Mouse (Mus musculus): ENCODE data around the gene 4833427G06Rik. TPM values are rescaled to one million over a fixed set of nuclear protein-coding genes. Genes with fewer than 3 reads are reported as not detected.

The 4833427G06Rik gene
- polyA plus RNA-seq, 1 experiment = not detected

DNA sequence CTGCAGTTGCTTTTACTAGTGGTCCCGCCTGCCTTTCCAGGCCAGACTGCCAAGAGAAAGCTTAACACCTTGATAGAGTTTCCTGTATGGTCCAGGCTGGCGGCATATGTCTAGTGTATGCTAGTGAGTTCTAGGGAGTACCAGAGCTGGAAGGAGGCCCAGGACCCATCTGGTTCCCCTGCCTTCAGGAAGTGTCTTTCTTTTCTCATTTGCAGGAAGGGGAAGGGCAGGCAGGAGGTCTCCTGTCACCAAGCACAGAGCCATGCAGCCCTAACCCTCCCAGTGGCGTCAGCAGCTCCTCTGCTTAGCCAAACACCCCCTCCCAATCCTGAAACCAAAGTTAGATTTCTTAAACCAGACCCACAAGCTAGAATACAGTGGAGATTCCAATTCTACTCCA, 26.1 kb downstream of the 4833427G06Rik start:
- TF ChIP-seq POLR2A (IDR thresholded peaks at IDR 0.05; ENCODE audit: low read depth, low read length) (no peak), CTCF (IDR thresholded peaks at IDR 0.05; ENCODE audit: extremely low read depth, insufficient read depth, insufficient read length, insufficient replicate concordance) (no peak)
- no peaks in the 10 kb centered on the region for H3K27me3 ChIP-seq (ENCODE audit: control insufficient read depth, insufficient read depth, low read length)
- H3K36me3 ChIP-seq (ENCODE audit: control insufficient read depth, insufficient read depth, low read length) = no peaks in the 10 kb centered on the region
- 39% methylated on average over 3 of the region's 3 CpGs for WGBS
- H3K4me3 ChIP-seq (ENCODE audit: extremely low read depth, insufficient read depth, insufficient read length) = no peak overlapping the region
- no peak for DNase-seq (ENCODE audit: low read depth in 1 of 2, low spot score in 2 of 2)
- H3K4me1 ChIP-seq (ENCODE audit: control insufficient read depth, insufficient read depth, insufficient read length) = no peaks in the 10 kb centered on the region
- no peak overlapping the region for H3K27ac ChIP-seq (ENCODE audit: insufficient read depth, low read length)

DNA sequence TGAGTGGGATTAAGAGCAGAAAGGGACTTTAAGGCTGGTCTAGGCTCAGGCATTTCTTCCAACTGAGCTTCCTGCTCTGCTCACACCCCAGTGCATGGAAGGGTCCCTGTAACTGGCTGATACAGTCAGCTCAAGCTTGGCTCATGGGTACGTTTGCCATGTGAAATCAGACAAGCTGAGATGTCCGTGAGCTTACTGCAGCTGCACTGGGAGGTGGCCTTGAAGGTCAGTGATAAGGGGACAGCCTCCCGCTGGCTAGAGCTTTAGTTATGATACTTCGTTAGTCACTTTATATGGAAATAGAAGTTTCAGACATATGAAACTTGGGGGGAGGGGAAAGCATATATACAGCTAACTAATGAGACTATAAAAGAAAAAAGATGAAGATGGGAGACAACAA, 31.1 kb downstream of the 4833427G06Rik start:
- Histone ChIP-seq H3K27me3 (ENCODE audit: control insufficient read depth, insufficient read depth, low read length) (no peaks in the 10 kb centered on the region), H3K4me1 (ENCODE audit: control insufficient read depth, insufficient read depth, insufficient read length) (no peaks in the 10 kb centered on the region), H3K36me3 (ENCODE audit: control insufficient read depth, insufficient read depth, low read length) (no peaks in the 10 kb centered on the region), H3K4me3 (ENCODE audit: extremely low read depth, insufficient read depth, insufficient read length) (no peak overlapping the region), H3K27ac (ENCODE audit: insufficient read depth, low read length) (no peak overlapping the region)
- DNase-seq (ENCODE audit: low read depth in 1 of 2, low spot score in 2 of 2) = no peak
- no peak for TF ChIP-seq POLR2A (IDR thresholded peaks at IDR 0.05; ENCODE audit: low read depth, low read length)
- WGBS = 82% methylated on average over 4 of the region's 4 CpGs

DNA sequence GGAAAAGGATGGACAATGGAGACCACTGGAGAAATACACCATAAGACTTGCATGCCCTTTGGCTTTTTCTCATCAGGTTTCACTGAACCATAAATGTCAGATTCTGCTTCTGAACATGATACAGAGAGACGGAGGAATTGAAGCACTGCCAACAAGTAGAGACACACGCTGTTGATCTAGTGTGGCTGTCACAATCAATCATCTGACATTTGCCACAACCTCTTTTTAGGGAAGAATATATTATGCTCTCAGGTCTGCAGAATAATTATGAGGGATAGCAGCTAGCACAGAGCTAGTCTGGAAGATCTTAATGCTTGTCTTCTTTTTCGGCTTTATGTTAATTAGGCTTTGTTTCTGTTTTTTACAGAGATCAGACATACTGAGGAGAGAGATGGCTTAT, 33.7 kb downstream of the 4833427G06Rik start:
- WGBS = 50% methylated on average over 3 of the region's 3 CpGs
- Histone ChIP-seq H3K27me3 (ENCODE audit: control insufficient read depth, insufficient read depth, low read length) (no peaks in the 10 kb centered on the region), H3K4me3 (ENCODE audit: extremely low read depth, insufficient read depth, insufficient read length) (no peak overlapping the region), H3K27ac (ENCODE audit: insufficient read depth, low read length) (no peak overlapping the region), H3K4me1 (ENCODE audit: control insufficient read depth, insufficient read depth, insufficient read length) (no peaks in the 10 kb centered on the region), H3K36me3 (ENCODE audit: control insufficient read depth, insufficient read depth, low read length) (no peaks in the 10 kb centered on the region)
- DNase-seq (ENCODE audit: low read depth in 1 of 2, low spot score in 2 of 2) = no peak
- TF ChIP-seq CTCF (IDR thresholded peaks at IDR 0.05; ENCODE audit: extremely low read depth, insufficient read depth, insufficient read length, insufficient replicate concordance) = no peak

DNA sequence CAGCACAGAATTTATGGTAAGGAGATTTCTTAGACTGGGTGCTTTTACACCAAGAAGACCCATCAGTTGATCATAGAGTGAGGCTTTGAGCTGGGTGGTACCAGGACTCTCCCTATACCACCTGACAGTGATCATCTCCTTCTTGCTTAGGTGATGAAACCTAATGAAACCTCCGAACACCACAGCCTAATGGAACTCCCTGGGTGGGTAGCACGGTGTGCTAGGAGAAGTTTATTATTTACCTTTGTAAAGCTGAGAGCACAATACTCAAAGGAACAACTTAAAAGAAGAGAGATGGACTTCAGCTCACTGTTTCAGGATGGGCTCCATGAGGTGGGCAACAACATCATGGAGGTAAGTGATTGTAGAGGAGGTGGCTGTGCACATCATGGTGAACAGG, 41.3 kb downstream of the 4833427G06Rik start, which contains the start of gene Btg4:
Gene Btg4, plus strand, starts transcription at position 301 of the 400 bp plus-strand sequence.
- Histone ChIP-seq H3K4me3 (ENCODE audit: extremely low read depth, insufficient read depth, insufficient read length) (no peak within 1 kb of the TSS), H3K27me3 (ENCODE audit: control insufficient read depth, insufficient read depth, low read length) (no peaks in the 10 kb centered on the region), H3K4me1 (ENCODE audit: control insufficient read depth, insufficient read depth, insufficient read length) (no peaks in the 10 kb centered on the region), H3K27ac (ENCODE audit: insufficient read depth, low read length) (no peak within 1 kb of the TSS), H3K36me3 (ENCODE audit: control insufficient read depth, insufficient read depth, low read length) (no peaks in the 10 kb centered on the region)
- WGBS = 92% methylated on average over 2 of the region's 2 CpGs
- TF ChIP-seq CTCF (IDR thresholded peaks at IDR 0.05; ENCODE audit: extremely low read depth, insufficient read depth, insufficient read length, insufficient replicate concordance) = no peak
- no peak for TF ChIP-seq POLR2A (IDR thresholded peaks at IDR 0.05; ENCODE audit: low read depth, low read length)
- no peak for DNase-seq (ENCODE audit: low read depth in 1 of 2, low spot score in 2 of 2)

DNA sequence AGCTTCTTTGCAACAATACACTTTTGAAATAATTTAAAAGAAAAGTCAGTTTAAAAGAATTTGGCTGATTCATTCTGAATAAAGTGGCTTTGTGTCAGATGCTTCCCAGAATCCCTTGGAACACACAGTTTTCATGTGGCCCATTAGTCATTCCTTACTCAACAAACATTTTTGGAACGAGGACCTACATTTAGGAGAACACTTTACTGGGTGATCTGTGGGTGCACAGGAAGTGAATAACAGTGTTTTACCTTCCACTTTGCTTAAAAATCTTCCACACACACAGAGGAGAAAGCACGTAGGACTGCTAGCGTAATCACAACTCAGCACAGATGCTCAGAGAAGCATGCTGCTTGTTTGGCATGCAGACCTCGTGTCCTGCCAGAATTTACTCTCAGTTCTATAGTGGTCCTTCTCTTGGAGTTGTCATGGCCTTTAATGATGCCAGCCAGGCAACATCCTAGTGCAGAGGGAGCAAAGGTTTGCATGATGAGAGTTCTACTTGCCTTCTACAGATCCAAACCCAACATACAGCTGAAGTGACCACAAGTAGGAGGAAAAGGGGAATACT, 42.8 kb downstream of the 4833427G06Rik start:
- 86% methylated on average over 4 of the region's 4 CpGs for WGBS
- no peak for TF ChIP-seq CTCF (IDR thresholded peaks at IDR 0.05; ENCODE audit: extremely low read depth, insufficient read depth, insufficient read length, insufficient replicate concordance)
- no peak for TF ChIP-seq POLR2A (IDR thresholded peaks at IDR 0.05; ENCODE audit: low read depth, low read length)

DNA sequence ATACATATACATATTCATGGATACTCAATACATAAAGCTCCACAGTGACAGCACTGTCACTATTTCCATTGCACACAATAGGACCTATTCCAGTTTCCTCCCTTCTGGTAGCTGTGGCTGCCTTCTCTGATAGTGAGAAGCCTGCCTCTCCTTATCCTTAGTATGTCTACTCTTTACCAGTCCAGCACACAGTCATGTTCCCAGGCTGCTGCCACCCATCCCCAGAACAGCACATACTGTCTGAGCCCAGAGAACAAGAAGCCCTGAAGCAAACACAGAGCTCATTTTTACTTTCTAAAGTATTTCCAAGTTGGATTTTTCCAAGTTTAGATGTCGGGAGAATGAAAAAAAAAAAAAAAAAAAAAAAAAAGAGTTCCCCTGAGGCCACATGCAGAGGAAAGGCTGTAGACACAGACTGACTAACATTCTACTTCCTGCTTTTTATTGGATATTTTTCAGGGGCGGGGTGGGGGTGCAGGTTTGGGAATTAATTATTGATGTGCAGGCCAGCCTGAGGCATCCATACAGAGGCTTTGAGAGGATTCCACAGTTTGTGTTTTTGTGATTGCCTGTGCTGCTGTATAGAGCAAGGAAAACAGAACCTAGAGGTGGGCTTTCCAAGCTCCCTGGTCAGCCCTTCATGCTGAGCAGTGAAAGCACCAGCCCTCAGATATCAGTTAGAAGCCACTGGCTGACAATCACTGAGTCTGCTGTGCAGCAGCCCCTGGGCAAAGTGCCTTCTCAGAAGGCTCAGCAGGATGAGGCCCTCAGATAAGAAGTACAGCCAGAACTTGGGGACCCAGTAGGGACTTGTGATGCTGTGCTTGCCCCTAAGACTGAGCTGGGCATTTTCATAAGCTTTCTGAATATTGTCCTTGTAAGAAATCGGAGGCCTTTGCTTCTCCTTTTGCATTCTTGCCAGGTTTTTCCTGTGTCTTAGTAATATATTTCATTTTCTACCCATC, 45.2 kb downstream of the 4833427G06Rik start:
- Histone ChIP-seq H3K36me3 (ENCODE audit: control insufficient read depth, insufficient read depth, low read length) (no peaks in the 10 kb centered on the region), H3K27me3 (ENCODE audit: control insufficient read depth, insufficient read depth, low read length) (no peaks in the 10 kb centered on the region), H3K27ac (ENCODE audit: insufficient read depth, low read length) (no peak overlapping the region), H3K4me3 (ENCODE audit: extremely low read depth, insufficient read depth, insufficient read length) (no peak overlapping the region), H3K4me1 (ENCODE audit: control insufficient read depth, insufficient read depth, insufficient read length) (no peaks in the 10 kb centered on the region)
- TF ChIP-seq POLR2A (IDR thresholded peaks at IDR 0.05; ENCODE audit: low read depth, low read length) (no peak), CTCF (IDR thresholded peaks at IDR 0.05; ENCODE audit: extremely low read depth, insufficient read depth, insufficient read length, insufficient replicate concordance) (no peak)
- WGBS = 78% methylated on average over 3 of the region's 3 CpGs
- DNase-seq (ENCODE audit: low read depth in 1 of 2, low spot score in 2 of 2) = no peak

More for the DNA sequence above, 42.8 kb downstream of the 4833427G06Rik start:
- H3K36me3 ChIP-seq (ENCODE audit: control insufficient read depth, insufficient read depth, low read length) = no peaks in the 10 kb centered on the region
- DNase-seq (ENCODE audit: low read depth in 1 of 2, low spot score in 2 of 2) = no peak
- no peak overlapping the region for H3K27ac ChIP-seq (ENCODE audit: insufficient read depth, low read length)
- H3K4me1 ChIP-seq (ENCODE audit: control insufficient read depth, insufficient read depth, insufficient read length) = no peaks in the 10 kb centered on the region
- no peak overlapping the region for H3K4me3 ChIP-seq (ENCODE audit: extremely low read depth, insufficient read depth, insufficient read length)
- H3K27me3 ChIP-seq (ENCODE audit: control insufficient read depth, insufficient read depth, low read length) = no peaks in the 10 kb centered on the region

DNA sequence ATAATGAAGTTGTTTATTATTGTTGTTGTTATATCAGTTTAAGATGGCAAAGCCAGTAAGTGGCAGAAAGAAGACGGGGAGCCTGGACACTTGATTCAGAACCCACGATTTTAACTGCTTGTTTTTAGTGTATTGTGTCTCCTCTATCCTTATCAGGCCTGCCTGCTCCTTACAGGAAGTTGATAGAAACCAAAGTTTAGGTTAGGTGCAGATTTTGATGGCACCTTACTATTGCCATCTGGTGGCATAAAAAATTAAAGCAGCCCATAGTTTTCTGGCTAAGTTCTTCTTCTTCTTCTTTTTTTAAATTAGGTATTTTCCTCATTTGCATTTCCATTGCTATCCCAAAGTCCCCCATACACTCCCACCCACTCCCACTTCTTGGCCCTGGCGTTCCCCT, 49.7 kb downstream of the 4833427G06Rik start:
- 36% methylated on average over 3 of the region's 3 CpGs for WGBS
- H3K27me3 ChIP-seq (ENCODE audit: control insufficient read depth, insufficient read depth, low read length) = no peaks in the 10 kb centered on the region
- H3K27ac ChIP-seq (ENCODE audit: insufficient read depth, low read length) = no peak overlapping the region
- peak in 1 of 2 experiments; percentile 26 for DNase-seq (ENCODE audit: low read depth in 1 of 2, low spot score in 2 of 2)
- H3K36me3 ChIP-seq (ENCODE audit: control insufficient read depth, insufficient read depth, low read length) = no peaks in the 10 kb centered on the region
- TF ChIP-seq CTCF (IDR thresholded peaks at IDR 0.05; ENCODE audit: extremely low read depth, insufficient read depth, insufficient read length, insufficient replicate concordance) (no peak), POLR2A (IDR thresholded peaks at IDR 0.05; ENCODE audit: low read depth, low read length) (no peak)
- H3K4me1 ChIP-seq (ENCODE audit: control insufficient read depth, insufficient read depth, insufficient read length) = no peaks in the 10 kb centered on the region
- no peak overlapping the region for H3K4me3 ChIP-seq (ENCODE audit: extremely low read depth, insufficient read depth, insufficient read length)

All from spleen, adult 2 months (tissue).